Mouse (Mus musculus): ENCODE data around the gene Gja4. TPM values are rescaled to one million over a fixed set of nuclear protein-coding genes. Genes with fewer than 3 reads are reported as not detected.

Gene Gja4
- polyA plus RNA-seq, 1 experiment, result 15.4 TPM

- no peak for DNase-seq (ENCODE audit: low read depth in 1 of 2, low spot score in 2 of 2)
- TF ChIP-seq CTCF (IDR thresholded peaks at IDR 0.05; ENCODE audit: extremely low read depth, insufficient read depth, insufficient read length, insufficient replicate concordance) (no peak), POLR2A (IDR thresholded peaks at IDR 0.05; ENCODE audit: low read depth, low read length) (no peak)
- no peak overlapping the region for H3K27ac ChIP-seq (ENCODE audit: insufficient read depth, low read length)
- H3K36me3 ChIP-seq (ENCODE audit: control insufficient read depth, insufficient read depth, low read length), result no peaks in the 10 kb centered on the region
- 76% methylated on average over 24 of the region's 24 CpGs for WGBS
- no peak overlapping the region for H3K4me3 ChIP-seq (ENCODE audit: extremely low read depth, insufficient read depth, insufficient read length)
- no peaks in the 10 kb centered on the region for H3K27me3 ChIP-seq (ENCODE audit: control insufficient read depth, insufficient read depth, low read length)
- peaks cover 3% of the 10 kb centered on the region; the same call in 1 of the 2 replicates for H3K4me1 ChIP-seq (ENCODE audit: control insufficient read depth, insufficient read depth, insufficient read length)
Measured at GRCm38 (mm10) chr4:127312349-127312748, 1.5 kb downstream of the Gja4 start.

DNA sequence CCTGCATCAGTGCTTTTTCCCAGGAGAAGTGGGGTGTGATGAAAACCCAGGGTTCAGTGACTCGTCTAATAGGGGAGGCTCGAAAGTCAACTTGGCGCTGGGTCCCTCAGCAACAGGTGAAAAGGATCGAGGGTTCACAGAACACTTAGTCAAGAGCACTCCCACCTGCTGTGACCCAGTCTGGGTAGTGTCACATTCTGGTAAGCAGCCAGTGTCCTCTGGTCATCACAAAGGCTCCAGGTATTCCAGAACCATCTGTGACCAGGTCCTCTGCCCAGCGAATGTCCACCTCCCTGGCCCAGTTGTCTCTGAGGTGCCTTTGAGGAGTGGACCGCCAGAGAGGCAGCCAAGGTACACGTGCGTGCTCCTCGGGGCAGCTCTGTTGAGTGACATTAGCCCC, 2.3 kb downstream of the Gja4 start:
- Histone ChIP-seq H3K36me3 (ENCODE audit: control insufficient read depth, insufficient read depth, low read length) (no peaks in the 10 kb centered on the region), H3K27me3 (ENCODE audit: control insufficient read depth, insufficient read depth, low read length) (no peaks in the 10 kb centered on the region), H3K4me3 (ENCODE audit: extremely low read depth, insufficient read depth, insufficient read length) (no peak overlapping the region), H3K27ac (ENCODE audit: insufficient read depth, low read length) (no peak overlapping the region), H3K4me1 (ENCODE audit: control insufficient read depth, insufficient read depth, insufficient read length) (peaks cover 3% of the 10 kb centered on the region; the same call in 1 of the 2 replicates)
- 76% methylated on average over 9 of the region's 9 CpGs for WGBS
- TF ChIP-seq CTCF (IDR thresholded peaks at IDR 0.05; ENCODE audit: extremely low read depth, insufficient read depth, insufficient read length, insufficient replicate concordance) (no peak), POLR2A (IDR thresholded peaks at IDR 0.05; ENCODE audit: low read depth, low read length) (no peak)
- no peak for DNase-seq (ENCODE audit: low read depth in 1 of 2, low spot score in 2 of 2)

- Histone ChIP-seq H3K36me3 (ENCODE audit: control insufficient read depth, insufficient read depth, low read length) (no peaks in the 10 kb centered on the region), H3K27ac (ENCODE audit: insufficient read depth, low read length) (no peak overlapping the region), H3K4me3 (ENCODE audit: extremely low read depth, insufficient read depth, insufficient read length) (no peak overlapping the region), H3K27me3 (ENCODE audit: control insufficient read depth, insufficient read depth, low read length) (no peaks in the 10 kb centered on the region), H3K4me1 (ENCODE audit: control insufficient read depth, insufficient read depth, insufficient read length) (no peaks in the 10 kb centered on the region)
- WGBS, result 51% methylated on average over 2 of the region's 2 CpGs
- no peak for TF ChIP-seq CTCF (IDR thresholded peaks at IDR 0.05; ENCODE audit: extremely low read depth, insufficient read depth, insufficient read length, insufficient replicate concordance)
- no peak for DNase-seq (ENCODE audit: low read depth in 1 of 2, low spot score in 2 of 2)
Measured at GRCm38 (mm10) chr4:127306915-127307314, 6.9 kb downstream of the Gja4 start.

DNA sequence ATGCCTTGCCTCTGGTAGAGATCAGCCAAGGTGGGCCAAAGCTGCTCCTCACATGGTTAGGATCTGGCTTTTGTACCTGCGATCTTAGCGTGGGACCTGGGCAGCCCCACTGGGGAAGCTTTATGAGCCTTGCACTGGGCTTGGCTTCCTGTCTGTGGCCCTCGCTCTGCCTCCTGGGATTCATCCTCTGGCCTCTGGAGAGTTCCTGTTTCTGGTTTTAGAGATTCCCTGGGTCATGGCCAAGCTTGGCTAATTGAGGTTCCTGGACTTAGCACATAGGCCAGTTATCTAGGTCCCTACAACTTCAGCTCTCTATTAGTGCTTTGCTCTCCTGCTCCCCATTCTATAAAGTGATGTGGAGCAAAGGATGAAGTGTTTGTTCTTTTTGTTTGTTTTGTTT, 10.0 kb downstream of the Gja4 start:
- Histone ChIP-seq H3K27me3 (ENCODE audit: control insufficient read depth, insufficient read depth, low read length) (no peaks in the 10 kb centered on the region), H3K4me3 (ENCODE audit: extremely low read depth, insufficient read depth, insufficient read length) (no peak overlapping the region), H3K4me1 (ENCODE audit: control insufficient read depth, insufficient read depth, insufficient read length) (no peaks in the 10 kb centered on the region), H3K36me3 (ENCODE audit: control insufficient read depth, insufficient read depth, low read length) (no peaks in the 10 kb centered on the region), H3K27ac (ENCODE audit: insufficient read depth, low read length) (no peak overlapping the region)
- 28% methylated on average over 3 of the region's 3 CpGs for WGBS
- TF ChIP-seq POLR2A (IDR thresholded peaks at IDR 0.05; ENCODE audit: low read depth, low read length) (no peak), CTCF (IDR thresholded peaks at IDR 0.05; ENCODE audit: extremely low read depth, insufficient read depth, insufficient read length, insufficient replicate concordance) (no peak)
- DNase-seq (ENCODE audit: low read depth in 1 of 2, low spot score in 2 of 2), result no peak

DNA sequence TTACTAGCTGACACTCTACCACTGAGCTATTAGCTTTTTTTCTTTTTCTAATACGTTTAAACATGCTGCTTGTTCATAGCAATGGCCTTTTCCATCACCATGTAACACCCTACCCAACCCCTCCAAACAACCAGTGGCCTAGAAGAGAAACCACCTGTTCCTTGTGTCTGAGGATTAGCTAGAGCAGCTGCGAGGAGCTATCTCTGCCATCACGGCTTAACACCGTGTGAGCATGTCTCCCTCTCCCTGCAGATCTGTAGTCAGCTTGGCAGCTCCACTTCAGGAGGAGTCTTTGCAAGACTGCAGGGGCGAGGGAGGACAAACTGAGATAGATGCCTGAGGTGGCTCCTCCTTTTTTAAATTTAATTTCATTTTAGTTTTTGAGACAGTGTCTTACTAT, 13.3 kb downstream of the Gja4 start:
- Histone ChIP-seq H3K4me1 (ENCODE audit: control insufficient read depth, insufficient read depth, insufficient read length) (no peaks in the 10 kb centered on the region), H3K27ac (ENCODE audit: insufficient read depth, low read length) (no peak overlapping the region), H3K4me3 (ENCODE audit: extremely low read depth, insufficient read depth, insufficient read length) (no peak overlapping the region), H3K36me3 (ENCODE audit: control insufficient read depth, insufficient read depth, low read length) (no peaks in the 10 kb centered on the region), H3K27me3 (ENCODE audit: control insufficient read depth, insufficient read depth, low read length) (no peaks in the 10 kb centered on the region)
- WGBS, result 83% methylated on average over 5 of the region's 5 CpGs
- DNase-seq (ENCODE audit: low read depth in 1 of 2, low spot score in 2 of 2), result no peak
- no peak for TF ChIP-seq CTCF (IDR thresholded peaks at IDR 0.05; ENCODE audit: extremely low read depth, insufficient read depth, insufficient read length, insufficient replicate concordance)
- no peak for TF ChIP-seq POLR2A (IDR thresholded peaks at IDR 0.05; ENCODE audit: low read depth, low read length)

GRCm38 (mm10) chr4:127292631-127293030, 21.2 kb downstream of the Gja4 start:
- Histone ChIP-seq H3K4me3 (ENCODE audit: extremely low read depth, insufficient read depth, insufficient read length) (no peak overlapping the region), H3K36me3 (ENCODE audit: control insufficient read depth, insufficient read depth, low read length) (no peaks in the 10 kb centered on the region), H3K27me3 (ENCODE audit: control insufficient read depth, insufficient read depth, low read length) (no peaks in the 10 kb centered on the region), H3K4me1 (ENCODE audit: control insufficient read depth, insufficient read depth, insufficient read length) (no peaks in the 10 kb centered on the region), H3K27ac (ENCODE audit: insufficient read depth, low read length) (no peak overlapping the region)
- WGBS, result 85% methylated on average over 5 of the region's 5 CpGs
- TF ChIP-seq CTCF (IDR thresholded peaks at IDR 0.05; ENCODE audit: extremely low read depth, insufficient read depth, insufficient read length, insufficient replicate concordance), result no peak
- DNase-seq (ENCODE audit: low read depth in 1 of 2, low spot score in 2 of 2), result no peak

- WGBS, result 72% methylated on average over 6 of the region's 6 CpGs
- Histone ChIP-seq H3K4me3 (ENCODE audit: extremely low read depth, insufficient read depth, insufficient read length) (no peak overlapping the region), H3K36me3 (ENCODE audit: control insufficient read depth, insufficient read depth, low read length) (no peaks in the 10 kb centered on the region), H3K4me1 (ENCODE audit: control insufficient read depth, insufficient read depth, insufficient read length) (no peaks in the 10 kb centered on the region), H3K27me3 (ENCODE audit: control insufficient read depth, insufficient read depth, low read length) (no peaks in the 10 kb centered on the region), H3K27ac (ENCODE audit: insufficient read depth, low read length) (no peak overlapping the region)
- no peak for DNase-seq (ENCODE audit: low read depth in 1 of 2, low spot score in 2 of 2)
- TF ChIP-seq CTCF (IDR thresholded peaks at IDR 0.05; ENCODE audit: extremely low read depth, insufficient read depth, insufficient read length, insufficient replicate concordance) (no peak), POLR2A (IDR thresholded peaks at IDR 0.05; ENCODE audit: low read depth, low read length) (no peak)
Measured at GRCm38 (mm10) chr4:127289039-127289548, 24.7 kb downstream of the Gja4 start.

Data from spleen, adult 2 months (tissue).